Mouse (Mus musculus) spleen, postnatal 36 days (tissue): ENCODE data around the gene Fxyd1.

Source experiments
- DNase-seq, 2 experiments: peaks; one replicate each; pipeline ENCODE4 v3.0.0; 2022; ENCODE audit warnings: low spot score in 2 of 2, mixed read lengths in 1 of 2

Gene Fxyd1

GRCm38 (mm10) chr7:31052636-31053434 is 4.2 kb downstream of the Fxyd1 start:
- no peak for DNase-seq

DNA sequence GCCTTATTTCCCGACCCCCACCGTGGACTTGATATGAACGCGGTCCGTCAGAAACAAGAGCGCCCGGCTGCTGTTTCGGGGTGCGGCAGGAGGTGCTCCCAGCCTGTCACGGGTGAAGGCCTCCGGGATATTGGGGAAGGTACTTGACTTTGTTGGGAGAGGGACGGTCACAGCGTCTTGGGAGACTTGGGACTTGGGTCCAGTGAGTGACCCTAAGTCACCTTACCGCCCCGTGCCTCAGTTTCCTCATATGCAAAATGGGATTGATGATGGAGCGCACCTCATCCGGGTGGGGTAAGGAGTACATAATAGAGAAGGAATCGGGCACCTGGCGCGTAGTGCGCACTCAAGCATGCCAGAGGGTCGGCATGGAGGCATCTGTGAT is 4.8 kb downstream of the Fxyd1 start:
- no peak for DNase-seq

DNA sequence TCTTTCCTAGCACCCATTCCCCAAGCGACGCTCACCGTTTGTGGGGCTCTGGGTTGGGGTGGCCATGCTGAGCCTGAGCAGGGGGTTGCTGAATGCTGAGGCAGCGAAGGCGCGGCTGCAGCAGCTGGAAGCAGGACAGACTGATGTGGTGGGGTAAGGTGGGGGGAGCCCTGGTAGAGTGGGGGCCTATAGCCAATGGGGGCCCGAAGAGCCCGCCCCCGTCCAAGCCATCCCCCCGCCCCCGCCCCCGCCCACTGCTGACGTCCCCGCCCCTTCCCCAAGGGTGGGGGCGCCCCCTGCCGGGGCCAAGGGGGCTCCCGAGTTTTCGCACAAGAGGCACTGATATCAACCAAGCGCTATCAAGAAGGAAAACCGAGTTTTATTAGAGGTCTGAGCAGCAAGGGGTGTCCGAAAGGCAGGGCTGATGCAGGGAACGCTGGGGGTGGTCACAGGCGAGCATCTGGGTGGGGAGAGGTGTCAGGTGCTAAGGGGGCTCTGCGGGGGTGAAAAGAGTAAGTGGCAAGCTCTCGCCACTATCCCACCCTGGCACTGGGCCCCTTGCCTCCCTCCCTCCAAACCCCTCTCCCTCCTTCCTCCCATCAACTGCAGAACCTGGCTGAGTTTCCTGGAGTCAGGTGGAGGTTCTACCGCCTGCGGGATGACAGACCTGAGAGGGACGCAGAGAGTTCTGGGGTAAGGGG is 5.5 kb downstream of the Fxyd1 start, which contains the start of gene Fxyd7:
Gene Fxyd7 (minus strand): TSS at position 147 of the 701 bp plus-strand sequence.
- no peak for DNase-seq

- DNase-seq: no peak
These were observed 6.1 kb downstream of the Fxyd1 start for GRCm38 (mm10) chr7:31050921-31051320.

DNA sequence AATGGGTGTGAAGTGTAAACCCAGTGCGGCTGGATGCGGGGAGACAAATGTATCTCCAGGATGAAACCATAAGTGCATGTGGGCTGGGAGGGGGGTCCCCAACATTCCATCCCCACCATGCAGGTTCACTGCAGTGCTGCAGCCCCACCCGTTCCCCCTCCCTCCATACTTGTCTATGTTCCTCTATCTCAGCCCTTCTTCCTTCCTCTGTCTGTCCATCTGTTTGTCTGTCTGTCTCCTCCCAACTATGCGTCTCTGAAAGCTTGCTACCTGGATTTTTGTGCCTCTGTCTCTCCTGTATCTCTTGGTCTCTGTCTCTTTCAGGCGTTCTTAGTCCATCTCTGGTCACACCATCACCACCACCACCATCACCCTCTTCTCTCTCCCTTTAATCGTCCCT is 6.5 kb downstream of the Fxyd1 start:
- DNase-seq: no peak

- DNase-seq: no peak
These were observed 7.1 kb downstream of the Fxyd1 start for GRCm38 (mm10) chr7:31049846-31050281.

DNA sequence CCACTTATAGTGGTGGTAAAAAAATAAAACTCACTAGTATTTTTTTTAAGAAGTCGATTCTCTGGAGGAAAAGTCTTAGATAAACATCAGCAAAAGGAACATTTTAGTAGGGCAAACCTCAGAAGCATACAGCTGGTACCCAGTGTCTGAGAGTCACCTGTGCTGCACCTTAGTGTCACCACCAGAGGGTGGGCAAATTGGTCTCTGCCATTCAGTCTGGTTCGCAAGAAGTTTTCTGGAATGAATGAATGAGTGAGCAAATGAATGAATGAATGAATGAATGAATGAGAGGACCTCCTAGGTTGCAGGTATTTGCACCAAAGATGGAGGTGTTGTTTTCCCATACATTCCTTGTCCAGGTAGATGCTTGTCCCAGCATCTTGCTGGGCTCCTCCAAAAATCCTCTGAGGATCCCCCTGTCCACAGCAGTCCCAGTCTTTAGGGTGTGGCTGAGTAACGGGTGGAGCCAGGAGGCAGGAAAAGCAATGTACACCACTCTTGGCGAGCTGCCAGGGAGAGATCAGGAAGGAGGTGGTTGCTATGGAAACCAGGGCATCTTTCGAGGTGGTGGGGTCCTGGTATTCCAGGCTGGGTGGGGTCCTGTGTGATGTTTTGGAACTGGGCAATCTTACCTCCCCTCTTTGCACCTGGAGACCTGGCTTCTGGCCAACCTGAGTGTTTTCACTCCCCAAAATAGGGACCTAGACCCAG is 7.7 kb downstream of the Fxyd1 start:
- DNase-seq: no peak

DNA sequence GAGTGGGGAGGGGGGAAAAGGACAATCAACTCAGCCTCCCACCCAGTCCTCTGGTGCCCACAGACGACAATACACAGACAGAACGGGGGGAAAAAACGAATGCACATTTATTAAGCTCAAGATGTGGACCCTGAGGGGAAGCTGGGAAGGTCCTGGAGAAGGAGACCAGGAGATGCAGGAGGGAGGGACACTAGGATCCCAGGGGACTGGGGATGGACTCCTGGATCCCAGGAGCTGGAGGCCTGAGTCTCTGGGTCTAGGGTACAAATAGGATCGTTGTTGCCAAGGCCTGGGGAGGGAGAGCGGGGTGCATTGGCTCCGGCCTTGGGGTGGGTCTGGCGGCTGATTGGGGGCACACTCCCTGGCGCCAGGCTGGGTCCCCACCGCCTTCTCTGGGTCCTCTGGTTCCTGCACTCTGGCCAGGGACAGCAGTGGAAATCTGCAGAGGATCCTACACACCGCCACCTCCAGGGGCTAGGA is 14.5 kb downstream of the Fxyd1 start, which contains the start of gene Fxyd5:
Gene Fxyd5 (minus strand): TSS at position 51 of the 480 bp plus-strand sequence.
- DNase-seq: no peak

- DNase-seq: peak; percentile 72 to 73
These were observed 15.2 kb downstream of the Fxyd1 start for GRCm38 (mm10) chr7:31041662-31042315.

- no peak for DNase-seq
These were observed 16.0 kb downstream of the Fxyd1 start for GRCm38 (mm10) chr7:31041023-31041407.

DNA sequence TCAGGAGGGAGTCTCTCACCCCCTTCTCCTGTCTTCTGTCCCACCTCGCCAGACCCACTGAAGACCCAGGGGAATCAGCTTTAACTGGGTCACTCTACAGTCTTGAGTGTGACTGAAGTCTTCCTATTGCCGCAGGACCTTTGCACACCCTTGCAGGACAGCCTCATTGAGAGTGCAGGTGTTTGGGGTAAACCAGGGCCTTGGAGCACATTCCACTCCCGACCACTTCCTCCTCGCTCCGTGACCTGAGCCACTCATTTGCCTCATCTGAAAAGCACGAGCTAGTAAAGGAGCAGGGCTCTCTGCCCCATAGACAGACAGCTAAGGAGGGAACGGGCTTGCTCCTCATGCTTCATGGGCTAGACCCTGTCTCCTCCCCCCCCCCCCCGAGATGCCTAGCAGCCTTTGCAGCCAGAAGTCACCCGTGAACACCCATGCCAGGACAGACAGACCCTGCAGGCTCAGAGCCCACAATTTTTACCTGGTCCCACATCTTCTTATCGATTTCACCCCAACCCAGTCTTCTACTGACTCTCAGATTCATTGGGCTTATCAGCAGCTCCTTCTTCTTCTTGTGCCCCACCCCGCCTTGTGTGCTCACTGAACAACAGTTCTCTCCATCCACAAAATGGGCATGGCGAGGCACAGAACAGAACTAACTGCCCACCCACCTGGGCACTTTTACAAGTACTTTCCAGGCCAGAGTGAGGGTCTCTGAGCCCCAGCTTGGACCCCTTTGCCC is 16.5 kb downstream of the Fxyd1 start:
- DNase-seq: no peak

DNA sequence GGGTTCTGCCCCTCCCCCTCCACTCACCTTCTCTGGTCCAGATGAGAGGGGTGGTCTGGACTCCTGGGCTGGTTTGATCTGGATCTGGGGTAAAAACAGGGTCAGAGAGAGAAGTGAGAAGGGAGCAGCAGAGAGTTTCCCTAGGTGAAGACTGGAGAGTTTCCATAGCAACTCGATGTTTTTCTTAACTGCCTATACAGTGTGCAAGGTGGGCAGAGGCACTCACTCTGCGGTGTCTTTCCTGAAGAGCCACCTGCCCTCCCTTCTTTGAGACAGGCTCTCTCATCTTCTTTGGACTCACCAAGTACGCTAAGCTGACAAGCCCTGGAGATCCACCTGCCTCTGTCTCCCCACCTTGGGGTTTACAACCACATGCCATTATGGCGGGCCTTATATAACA is 18.0 kb downstream of the Fxyd1 start:
- DNase-seq: no peak

DNA sequence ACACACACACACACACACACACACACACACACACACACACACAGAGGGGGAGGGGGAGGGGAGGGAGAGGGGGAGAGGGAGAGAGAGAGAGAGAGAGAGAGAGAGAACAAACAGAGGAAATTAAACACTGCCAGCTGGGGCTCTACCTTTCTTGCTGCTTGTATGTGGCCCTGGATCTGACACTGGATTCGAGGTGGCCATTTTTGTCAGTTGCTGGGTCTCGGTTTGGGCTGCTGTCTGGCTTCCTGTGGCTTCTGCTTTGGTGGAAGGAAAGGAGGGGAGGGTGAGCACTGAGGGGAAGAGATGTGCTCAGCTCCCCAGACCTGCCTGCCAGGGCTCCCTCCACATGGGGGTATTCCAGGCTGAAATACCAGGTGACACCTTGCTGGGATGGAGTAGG is 19.3 kb downstream of the Fxyd1 start:
- no peak for DNase-seq

GRCm38 (mm10) chr7:31036917-31037316 is 20.1 kb downstream of the Fxyd1 start:
- DNase-seq: peak in 1 of 2 experiments; percentile 38

DNA sequence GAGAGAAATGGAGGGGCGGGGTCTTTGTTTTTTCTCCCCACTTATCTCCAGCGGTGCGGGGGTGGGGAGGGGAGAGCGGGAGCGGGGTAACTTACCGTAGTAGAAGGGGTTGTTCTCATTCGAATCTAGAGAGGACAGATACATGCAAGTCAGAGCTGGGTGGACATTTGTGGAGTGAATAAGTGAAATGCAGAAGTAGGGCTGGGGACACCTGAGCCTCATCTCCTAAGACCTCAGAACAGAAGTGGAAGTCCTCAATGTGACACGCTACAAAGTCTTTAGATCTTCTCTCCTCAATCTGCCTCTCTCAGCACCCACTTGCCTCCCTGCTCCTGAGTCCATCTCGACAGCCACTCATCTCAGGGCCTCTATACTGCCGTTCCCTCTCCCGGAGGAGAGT is 21.7 kb downstream of the Fxyd1 start:
- peak in 1 of 2 experiments; percentile 48 for DNase-seq

GRCm38 (mm10) chr7:31034789-31035188 is 22.2 kb downstream of the Fxyd1 start:
- peak; percentile 46 to 57 for DNase-seq

DNA sequence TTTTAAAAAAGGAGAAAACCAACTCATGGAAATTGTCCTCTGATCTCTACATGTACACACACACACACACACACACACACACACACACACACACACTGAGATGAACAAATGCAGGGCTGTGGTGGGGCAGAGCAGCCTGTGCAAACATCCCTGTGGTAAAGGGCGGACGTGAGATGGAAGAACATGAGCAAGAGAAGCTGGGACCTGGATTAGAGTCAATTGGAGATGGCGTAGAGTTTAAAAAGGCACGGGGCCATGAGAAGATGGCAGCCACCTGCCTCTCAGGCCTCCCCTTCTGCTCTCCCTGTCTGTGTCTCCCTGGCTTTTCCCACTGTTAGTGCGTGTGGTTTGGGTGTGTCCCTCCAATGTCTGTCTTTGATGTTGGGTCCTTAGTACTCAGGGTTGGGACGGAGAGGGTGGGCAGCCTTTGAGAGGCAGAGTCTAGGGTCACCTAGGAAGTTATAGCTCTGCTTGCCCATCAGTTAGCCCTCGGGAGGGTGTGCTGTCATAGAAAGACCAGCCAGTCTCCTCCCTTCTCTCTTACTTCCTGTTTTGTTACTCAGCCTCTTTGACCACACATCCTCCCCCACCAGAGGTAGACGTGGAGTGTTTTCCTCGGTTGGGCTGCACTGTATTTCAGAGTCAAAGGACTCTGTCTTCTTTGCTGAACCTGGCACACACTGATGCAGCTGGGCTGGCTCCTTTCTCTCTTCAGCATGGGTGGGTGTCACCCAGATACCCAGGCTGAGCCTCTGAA is 23.4 kb downstream of the Fxyd1 start:
- DNase-seq: peak; percentile 83 to 87

DNA sequence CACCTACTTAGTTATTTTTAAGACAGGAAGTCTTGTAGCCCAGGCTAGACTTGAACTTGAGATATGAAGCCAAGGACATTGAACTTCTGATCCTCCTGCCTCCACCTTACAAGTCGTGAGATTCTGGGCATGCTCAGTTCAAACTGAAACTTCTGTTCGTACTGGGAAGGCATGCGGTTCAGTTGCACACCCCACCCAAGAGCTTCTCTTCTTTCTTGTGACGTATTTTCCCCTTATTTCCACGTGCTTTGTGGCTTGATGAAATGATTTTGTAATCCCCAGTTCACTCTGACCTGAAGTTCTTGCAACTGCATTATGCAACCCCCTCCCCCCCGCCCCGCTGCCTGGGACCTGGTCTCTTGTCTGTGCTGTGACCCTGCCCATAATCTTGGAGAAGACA is 25.3 kb downstream of the Fxyd1 start:
- no peak for DNase-seq

GRCm38 (mm10) chr7:31030717-31031116 is 26.3 kb downstream of the Fxyd1 start:
- no peak for DNase-seq

- no peak for DNase-seq
These were observed 28.4 kb downstream of the Fxyd1 start for GRCm38 (mm10) chr7:31028609-31029008.
